Mouse (Mus musculus) Patski (cell line): ENCODE data around the gene Casp9. TPM values are rescaled to one million over a fixed set of nuclear protein-coding genes. Genes with fewer than 3 reads are reported as not detected.

Experiments used
- ATAC-seq: fragments of 100-300 bp; one replicate; pipeline ENCODE4 v1.8.0; 2021
- CTCF ChIA-PET: fragments of 350-600 bp; sonication (Branson Sonifier 250); formaldehyde crosslinking; loops from one replicate; lab custom pipeline; 2022; ENCODE audit warnings: inconsistent platforms; lab: Charles Lee
- POLR2A ChIA-PET: fragments of 350-600 bp; sonication (Branson Sonifier 250); formaldehyde crosslinking; loops from one replicate; lab custom pipeline; 2022; ENCODE audit warnings: antibody characterized with exemption, inconsistent platforms; lab: Charles Lee
- DNase-seq: peaks from one replicate; pipeline ENCODE4 v3.0.0-alpha.2; 2011; ENCODE audit warnings: low read depth, low spot score
- H3K27me3 ChIP-seq: fragments of 371-371 bp; one replicate; pipeline ENCODE4 v1.5.1; 2021
- CTCF ChIP-seq: fragments of 100-300 bp; IDR thresholded peaks from one replicate; pipeline ENCODE4 v1.5.1; 2021
- in situ Hi-C: fragments of 300-500 bp; cut with MboI; formaldehyde crosslinking; loops from 3 replicates; pipeline ENCODE4 v1.11.1; 2018; ENCODE audit warnings: low pct_unique_long_range_greater_than_20kb, mixed read lengths
- polyA plus RNA-seq: library from polyadenylated mRNA; unstranded; gene quantifications from one replicate; pipeline ENCODE4 v1.2.3, GENCODE M21; 2021

Casp9 gene
- polyA plus RNA-seq, 1 experiment from 2014 or later = 6.9 TPM

- no peak for TF ChIP-seq CTCF
- in situ Hi-C loops = no loop called here
- ChIA-PET POLR2A (interaction anchor here (0.6 kb wide), 1 partner anchor 17 kb away, joined by 4 read pairs; no protein-coding TSS in a partner anchor), CTCF (interaction anchor here (1.1 kb wide), 2 partner anchors 16 to 211 kb away, joined by 3 to 5 read pairs; no protein-coding TSS in a partner anchor)
- no peak for ATAC-seq
- DNase-seq = no peak
- no peaks in the 10 kb centered on the region for H3K27me3 ChIP-seq
Observed at GRCm38 (mm10) chr4:141794152-141794535, 732 bp downstream of the Casp9 start.

- CTCF ChIA-PET = no interaction called here
- no peak for DNase-seq
- H3K27me3 ChIP-seq = no peaks in the 10 kb centered on the region
- ATAC-seq = no peak
- in situ Hi-C loops = no loop called here
- TF ChIP-seq CTCF = no peak
- POLR2A ChIA-PET = no interaction called here
Observed at GRCm38 (mm10) chr4:141796356-141796755, 2.9 kb downstream of the Casp9 start.

- CTCF ChIA-PET = no interaction called here
- in situ Hi-C loops = no loop called here
- no peak for TF ChIP-seq CTCF
- no peaks in the 10 kb centered on the region for H3K27me3 ChIP-seq
- DNase-seq (no peak), ATAC-seq (no peak)
- POLR2A ChIA-PET = no interaction called here
Observed at GRCm38 (mm10) chr4:141796954-141797353, 3.5 kb downstream of the Casp9 start.

- CTCF ChIA-PET = no interaction called here
- no peaks in the 10 kb centered on the region for H3K27me3 ChIP-seq
- ATAC-seq = no peak
- no peak for TF ChIP-seq CTCF
- DNase-seq = no peak
- in situ Hi-C loops = no loop called here
- POLR2A ChIA-PET = no interaction called here
Observed at GRCm38 (mm10) chr4:141797545-141797944, 4.1 kb downstream of the Casp9 start.

- CTCF ChIA-PET = no interaction called here
- POLR2A ChIA-PET = interaction anchor here (0.6 kb wide), 1 partner anchor 13 kb away, joined by 3 read pairs; the partner anchor contains the start of gene Dnajc16
- no peaks in the 10 kb centered on the region for H3K27me3 ChIP-seq
- in situ Hi-C loops = no loop called here
- ATAC-seq = no peak
- TF ChIP-seq CTCF = no peak
- DNase-seq = no peak
Observed at GRCm38 (mm10) chr4:141804105-141804504, 10.7 kb downstream of the Casp9 start.

- ChIA-PET CTCF (no interaction called here), POLR2A (no interaction called here)
- H3K27me3 ChIP-seq = no peaks in the 10 kb centered on the region
- in situ Hi-C loops = loop anchor here (5.0 kb wide), 2 partner anchors 36 to 151 kb away; no protein-coding TSS in a partner anchor
- no peak for TF ChIP-seq CTCF
- no peak for ATAC-seq
- no peak for DNase-seq
Observed at GRCm38 (mm10) chr4:141805886-141806285, 12.5 kb downstream of the Casp9 start.

- no peaks in the 10 kb centered on the region for H3K27me3 ChIP-seq
- ATAC-seq (no peak), DNase-seq (no peak)
- CTCF ChIA-PET = interaction anchor here (0.8 to 2.9 kb wide), 7 partner anchors 13 to 288 kb away, joined by 3 to 19 read pairs (median 4); partner anchors contain the start of genes Casp9 and Cela2a
- POLR2A ChIA-PET = no interaction called here
- in situ Hi-C loops = loop anchor here (5.0 kb wide), 2 partner anchors 32 to 147 kb away; no protein-coding TSS in a partner anchor
- peak; percentile 59 for TF ChIP-seq CTCF
Observed at GRCm38 (mm10) chr4:141809850-141810464, 16.5 kb downstream of the Casp9 start.

- no peak for TF ChIP-seq CTCF
- no peak for ATAC-seq
- in situ Hi-C loops = no loop called here
- ChIA-PET CTCF (interaction anchor here (1.2 to 2.9 kb wide), 4 partner anchors 12 to 287 kb away, joined by 3 to 19 read pairs (median 4); partner anchors contain the start of gene Cela2a), POLR2A (no interaction called here)
- no peaks in the 10 kb centered on the region for H3K27me3 ChIP-seq
- no peak for DNase-seq
Observed at GRCm38 (mm10) chr4:141810975-141811374, 17.6 kb downstream of the Casp9 start.

GRCm38 (mm10) chr4:141811375-141811774 lies 18.0 kb downstream of the Casp9 start:
- H3K27me3 ChIP-seq = no peaks in the 10 kb centered on the region
- in situ Hi-C loops = no loop called here
- no peak for TF ChIP-seq CTCF
- CTCF ChIA-PET = interaction anchor here (1.2 to 2.9 kb wide), 3 partner anchors 11 to 43 kb away, joined by 3 to 19 read pairs (median 4); partner anchors contain the start of gene Cela2a
- POLR2A ChIA-PET = no interaction called here
- ATAC-seq (no peak), DNase-seq (no peak)

GRCm38 (mm10) chr4:141816267-141816666 lies 22.9 kb downstream of the Casp9 start:
- POLR2A ChIA-PET = no interaction called here
- DNase-seq (no peak), ATAC-seq (no peak)
- in situ Hi-C loops = no loop called here
- TF ChIP-seq CTCF = no peak
- CTCF ChIA-PET = no interaction called here
- no peaks in the 10 kb centered on the region for H3K27me3 ChIP-seq
